Mouse (Mus musculus): ENCODE measurements around the gene Specc1l.

Gene Specc1l

DNA sequence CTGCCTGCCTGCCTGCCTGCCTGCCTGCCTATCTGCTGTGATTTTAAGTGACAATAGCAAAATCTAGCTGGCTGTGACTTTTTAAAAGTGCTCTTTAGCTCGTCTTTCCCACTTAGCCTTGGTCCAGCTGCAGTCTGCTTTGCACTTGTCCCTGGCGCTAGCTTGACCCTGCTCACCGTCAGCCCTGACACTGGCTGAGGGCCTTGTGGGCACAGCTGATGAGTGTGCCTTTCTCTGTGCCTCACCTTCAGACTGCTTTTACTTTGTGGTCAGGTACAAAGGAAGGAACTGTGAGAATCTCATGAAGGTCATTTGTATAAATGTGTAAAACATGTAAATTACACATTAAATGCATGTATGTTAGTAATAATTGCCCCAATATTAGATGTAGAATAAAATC lies 12.3 kb downstream of the Specc1l start:
- no peak for DNase-seq (ENCODE audit: low spot score in 2 of 2)

DNA sequence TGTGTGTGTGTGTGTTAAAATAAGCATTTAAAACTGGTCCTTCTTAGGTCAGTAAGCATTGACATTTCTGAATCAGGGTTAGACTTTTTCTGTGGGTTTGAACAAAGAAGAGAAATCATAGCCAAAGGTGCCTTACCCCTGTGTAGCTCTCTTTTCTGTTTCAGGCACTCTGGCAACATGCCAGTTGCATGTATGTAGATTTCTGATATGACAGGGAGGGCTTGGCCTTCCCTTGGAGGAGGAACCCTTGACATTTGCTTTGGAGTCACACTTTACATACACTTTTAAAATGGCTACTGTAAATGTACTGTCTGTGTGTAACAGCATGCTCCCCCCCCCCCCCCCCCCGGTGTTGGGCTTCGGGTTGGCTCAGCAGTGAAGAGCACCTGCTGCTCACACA lies 12.8 kb downstream of the Specc1l start:
- no peak for DNase-seq (ENCODE audit: low spot score in 2 of 2)

DNA sequence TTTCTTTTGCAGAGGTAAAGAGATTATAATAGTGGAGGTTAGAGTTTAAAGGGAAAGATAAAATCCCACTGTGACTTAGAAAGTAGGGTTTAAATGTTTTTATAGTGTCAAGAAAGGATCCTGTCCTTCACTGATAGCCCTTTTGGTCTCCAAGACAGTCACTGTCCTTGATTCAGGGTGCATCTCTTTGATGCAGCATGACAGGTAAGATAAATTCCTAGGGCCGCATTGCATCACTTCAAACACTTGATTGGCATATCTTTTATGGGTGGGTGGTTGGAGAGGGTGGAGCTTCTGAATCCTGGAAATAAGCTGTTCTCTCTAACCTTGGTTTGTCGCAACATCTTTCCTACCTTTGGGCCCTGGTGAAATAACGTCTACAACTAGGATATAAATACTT lies 15.5 kb downstream of the Specc1l start:
- DNase-seq (ENCODE audit: low spot score in 2 of 2) = no peak

DNA sequence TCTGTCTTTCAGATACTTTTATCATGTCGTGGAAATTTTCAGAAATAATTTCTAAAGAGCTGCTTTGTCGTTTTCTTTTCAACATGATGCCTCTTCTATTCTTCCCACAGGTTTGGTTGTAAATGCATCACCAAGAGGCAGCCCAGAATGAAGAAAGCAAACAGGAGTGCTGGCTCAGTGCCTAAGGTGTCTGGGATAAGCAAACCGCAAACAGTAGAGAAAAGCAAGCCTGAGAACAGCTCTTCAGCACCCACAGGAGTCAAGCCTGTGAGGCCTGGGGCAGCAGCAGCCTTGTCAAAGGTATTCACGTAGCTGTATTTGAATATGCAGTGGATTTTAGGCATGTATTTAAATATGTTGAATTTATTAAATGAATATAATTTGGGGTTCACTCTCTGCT lies 18.7 kb downstream of the Specc1l start:
- DNase-seq (ENCODE audit: low spot score in 2 of 2) = no peak

DNA sequence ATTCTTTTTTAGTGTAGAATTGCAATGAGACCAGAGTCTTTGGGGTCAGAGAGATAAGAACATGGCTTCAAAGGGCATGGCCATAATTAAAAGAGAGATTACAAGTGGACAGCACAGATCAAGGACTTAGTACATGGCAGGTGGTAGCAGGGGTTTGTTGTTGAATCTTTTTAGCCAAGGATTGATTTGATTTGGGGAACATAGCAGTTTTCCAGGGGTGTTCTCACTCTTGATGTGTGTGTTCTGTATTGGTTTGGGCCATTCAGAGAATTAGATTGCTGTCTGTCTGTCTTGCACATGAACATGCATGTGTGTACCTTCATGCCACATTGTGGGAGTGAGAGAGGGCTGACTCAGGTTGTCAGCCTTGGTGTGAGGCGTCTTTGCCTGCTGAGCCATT lies 20.0 kb downstream of the Specc1l start:
- no peak for DNase-seq (ENCODE audit: low spot score in 2 of 2)

DNA sequence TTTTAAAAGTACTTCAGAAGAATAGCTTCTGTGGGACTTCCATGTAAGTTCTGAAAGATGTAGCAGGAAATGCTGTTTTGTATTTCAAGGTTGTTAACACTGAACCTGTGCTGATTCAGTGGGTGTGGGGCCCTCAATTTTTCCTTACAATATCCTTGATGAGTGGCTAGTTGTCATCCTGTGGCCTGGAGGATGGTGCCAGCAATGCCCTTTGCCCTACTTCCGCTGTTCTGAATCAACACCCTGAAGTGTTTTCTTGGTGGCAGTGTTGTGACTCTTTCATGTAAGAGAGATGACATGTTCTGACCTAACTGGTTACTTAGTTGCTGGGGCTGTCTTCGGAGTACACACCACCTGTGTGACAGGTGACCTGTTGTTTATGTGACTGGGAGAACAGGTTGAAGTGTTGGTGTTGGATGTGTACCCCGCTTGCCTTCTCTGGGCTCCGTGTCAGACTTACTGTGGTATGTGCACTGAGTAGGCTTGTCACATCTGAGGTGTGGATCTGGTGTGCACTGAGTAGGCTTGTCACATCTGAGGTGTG lies 20.8 kb downstream of the Specc1l start:
- no peak for DNase-seq (ENCODE audit: low spot score in 2 of 2)

DNA sequence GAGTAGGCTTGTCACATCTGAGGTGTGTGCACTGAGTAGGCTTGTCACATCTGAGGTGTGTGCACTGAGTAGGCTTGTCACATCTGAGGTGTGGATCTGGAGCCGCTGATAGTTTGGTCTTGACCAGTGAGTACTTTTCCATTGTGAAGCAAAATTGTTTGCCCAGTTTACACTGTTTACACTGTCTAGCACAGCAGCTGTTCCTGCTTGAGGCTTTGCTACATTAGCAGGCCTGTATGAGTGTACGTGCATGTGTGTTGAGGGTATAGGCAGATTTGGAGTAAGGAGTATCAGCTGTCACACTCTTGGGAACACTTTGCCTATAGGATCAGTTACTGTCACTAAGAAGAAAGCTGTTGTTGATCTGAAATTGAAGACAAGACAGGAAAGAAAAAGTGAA lies 21.6 kb downstream of the Specc1l start:
- no peak for DNase-seq (ENCODE audit: low spot score in 2 of 2)

DNA sequence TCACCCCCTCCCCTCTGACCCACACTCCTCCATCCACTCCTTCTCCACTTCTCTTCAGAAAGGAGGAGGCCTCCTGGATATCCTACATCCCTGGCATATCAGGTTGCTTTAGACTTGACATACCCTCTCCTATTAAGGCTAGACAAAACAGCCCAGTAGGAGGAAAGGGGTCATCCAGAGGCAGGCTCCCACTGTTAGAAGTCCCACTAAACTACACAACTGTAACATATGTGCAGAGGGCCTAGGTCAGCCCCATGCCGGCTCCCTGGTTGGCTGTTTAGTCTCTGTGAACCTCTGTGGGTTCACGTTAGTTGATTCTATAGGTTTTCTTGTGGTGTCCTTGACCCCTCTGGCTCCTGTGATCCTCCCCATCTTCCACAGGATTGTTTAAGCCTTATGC lies 23.9 kb downstream of the Specc1l start:
- DNase-seq (ENCODE audit: low spot score in 2 of 2) = no peak

DNA sequence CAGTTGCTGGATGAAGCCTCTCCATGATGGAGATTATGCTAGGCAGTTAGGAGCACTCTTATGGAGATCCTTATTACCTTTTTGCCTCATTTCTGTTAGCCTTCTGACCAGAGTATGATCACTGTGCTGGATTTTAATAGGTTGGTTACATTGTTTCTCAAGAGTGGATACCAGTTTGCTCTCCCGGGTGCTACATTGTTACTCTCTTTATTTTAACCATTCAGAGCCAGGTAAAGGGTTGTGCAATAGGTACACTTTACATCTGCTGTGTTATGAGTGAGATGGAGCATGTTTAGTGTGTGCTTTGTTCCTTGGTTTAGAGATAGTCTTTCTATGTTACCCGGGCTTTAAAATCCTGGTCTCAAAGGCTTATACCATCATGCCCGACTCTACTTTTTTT lies 24.3 kb downstream of the Specc1l start:
- no peak for DNase-seq (ENCODE audit: low spot score in 2 of 2)

DNA sequence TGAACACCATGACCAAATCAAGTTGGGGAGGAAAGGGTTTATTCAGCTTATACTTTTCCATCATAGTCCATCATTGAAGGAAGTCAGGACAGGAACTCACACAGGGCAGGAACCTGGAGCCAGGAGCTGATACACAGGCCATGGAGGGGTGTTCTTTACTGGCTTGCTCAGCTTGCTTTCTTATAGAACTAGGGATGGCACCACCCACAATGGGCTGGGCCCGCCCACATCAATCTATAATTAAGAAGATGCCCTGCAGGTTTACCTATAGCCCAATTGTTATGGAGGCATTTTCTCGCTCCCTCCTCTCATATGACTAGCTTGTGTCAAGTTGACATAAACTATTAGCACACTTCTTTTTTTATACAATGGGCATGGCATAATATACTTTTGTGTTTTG lies 25.3 kb downstream of the Specc1l start:
- DNase-seq (ENCODE audit: low spot score in 2 of 2) = no peak

DNA sequence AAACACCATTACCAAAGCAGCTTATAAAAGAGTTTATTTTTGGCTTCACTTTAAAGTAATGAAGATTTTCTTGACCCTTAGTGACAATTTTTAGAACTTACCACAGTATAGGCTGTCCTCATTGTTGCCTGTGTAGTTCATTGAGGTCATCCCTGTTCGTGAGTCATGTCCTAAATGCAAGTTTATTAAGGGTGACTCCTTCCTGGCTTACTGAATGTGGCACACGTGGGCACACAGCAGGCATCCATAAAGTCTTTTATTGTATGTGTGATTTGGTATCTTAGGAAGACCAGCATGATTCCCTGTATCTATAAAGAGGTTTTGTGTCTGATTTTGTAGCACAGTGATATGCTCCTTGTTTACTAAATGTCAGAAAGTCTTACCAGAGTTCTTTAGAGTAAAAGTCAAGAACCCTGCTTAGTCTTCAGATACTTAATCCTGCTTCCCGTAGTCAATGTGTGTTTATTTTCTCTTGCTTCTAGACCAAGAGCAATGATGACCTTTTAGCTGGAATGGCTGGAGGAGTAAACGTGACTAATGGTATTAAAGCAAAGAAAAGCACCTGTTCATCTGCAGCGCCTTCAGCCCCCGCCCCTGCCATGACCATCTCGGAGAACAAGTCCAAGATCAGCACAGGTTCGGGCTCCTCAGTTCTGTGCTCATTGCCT lies 28.8 kb downstream of the Specc1l start:
- no peak for DNase-seq (ENCODE audit: low spot score in 2 of 2)

DNA sequence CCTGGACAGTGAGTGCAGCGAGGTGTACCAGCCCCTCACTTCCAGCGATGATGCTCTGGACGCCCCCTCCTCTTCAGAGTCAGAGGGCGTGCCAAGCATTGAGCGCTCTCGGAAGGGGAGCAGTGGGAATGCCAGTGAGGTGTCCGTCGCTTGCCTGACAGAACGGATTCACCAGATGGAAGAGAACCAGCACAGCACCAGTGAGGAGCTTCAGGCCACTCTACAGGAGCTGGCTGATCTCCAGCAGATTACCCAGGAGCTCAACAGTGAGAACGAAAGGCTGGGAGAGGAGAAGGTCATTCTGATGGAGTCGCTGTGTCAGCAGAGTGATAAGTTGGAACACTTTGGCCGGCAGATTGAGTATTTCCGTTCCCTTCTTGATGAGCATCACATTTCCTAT lies 33.9 kb downstream of the Specc1l start:
- DNase-seq (ENCODE audit: low spot score in 2 of 2) = no peak

DNA sequence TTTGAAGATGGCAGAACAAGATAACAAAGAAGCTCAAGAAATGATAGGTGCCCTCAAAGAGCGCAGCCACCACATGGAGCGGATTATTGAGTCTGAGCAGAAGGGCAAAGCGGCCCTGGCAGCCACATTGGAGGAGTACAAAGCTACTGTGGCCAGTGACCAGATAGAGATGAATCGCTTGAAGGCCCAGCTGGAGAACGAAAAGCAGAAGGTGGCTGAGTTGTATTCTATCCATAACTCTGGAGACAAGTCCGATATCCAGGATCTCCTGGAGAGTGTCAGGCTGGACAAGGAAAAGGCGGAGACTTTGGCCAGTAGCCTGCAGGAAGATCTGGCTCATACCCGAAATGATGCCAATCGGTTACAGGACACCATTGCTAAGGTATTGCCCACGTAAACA lies 34.5 kb downstream of the Specc1l start:
- DNase-seq (ENCODE audit: low spot score in 2 of 2) = no peak

DNA sequence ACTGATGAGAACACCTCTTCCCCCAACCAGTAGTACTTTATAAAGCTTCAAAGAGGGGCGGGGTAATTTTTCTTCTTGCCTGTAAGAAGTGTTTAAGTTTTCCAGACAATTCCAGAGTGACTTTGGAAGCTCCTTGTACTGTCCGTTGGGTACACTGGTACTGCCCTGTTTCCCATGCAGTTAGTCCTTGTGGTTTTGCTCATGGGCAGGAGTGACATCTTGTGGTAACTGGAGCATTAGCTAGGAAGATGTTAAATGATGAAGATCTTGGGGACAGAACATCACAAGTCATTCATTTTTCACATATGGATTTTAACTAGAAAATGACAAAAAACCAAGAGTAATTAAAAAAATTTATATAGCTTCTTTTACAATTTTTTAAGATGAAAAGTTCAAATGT lies 39.1 kb downstream of the Specc1l start:
- DNase-seq (ENCODE audit: low spot score in 2 of 2) = no peak

DNA sequence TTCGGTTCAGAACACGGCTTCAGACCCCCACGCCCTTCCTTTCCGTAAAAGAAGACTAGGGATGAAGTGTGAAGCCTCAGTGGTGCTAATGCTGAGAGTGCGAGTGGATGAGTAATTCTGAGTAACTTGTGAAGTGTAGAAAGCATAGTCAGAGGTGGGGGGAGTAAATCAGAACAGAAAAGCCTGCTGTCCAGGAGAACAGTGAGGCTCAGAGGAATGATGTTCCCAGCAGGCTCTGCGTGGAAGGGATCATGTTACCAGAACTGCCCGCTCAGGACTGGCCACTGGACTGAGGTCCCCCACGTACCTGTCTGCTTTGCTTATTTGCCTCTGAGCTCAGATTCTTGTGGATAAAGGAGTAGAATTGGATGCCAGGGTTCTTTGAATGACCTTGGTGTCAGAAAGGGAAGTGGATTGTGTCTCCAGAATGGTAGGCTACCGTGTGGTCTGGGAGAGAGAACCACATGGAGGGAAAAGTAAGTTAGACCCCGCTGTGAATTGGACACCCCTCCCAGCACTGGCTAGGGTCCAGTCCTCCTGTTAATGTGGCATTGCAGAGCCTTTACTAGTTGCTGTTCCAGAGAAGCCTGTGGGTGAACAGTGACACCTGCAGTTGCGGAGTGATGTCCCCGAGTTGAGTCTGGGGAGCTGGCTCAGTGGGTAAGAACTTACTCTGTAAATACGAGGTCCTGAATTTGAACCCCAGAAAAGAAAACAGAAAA lies 40.6 kb downstream of the Specc1l start:
- no peak for DNase-seq (ENCODE audit: low spot score in 2 of 2)

DNA sequence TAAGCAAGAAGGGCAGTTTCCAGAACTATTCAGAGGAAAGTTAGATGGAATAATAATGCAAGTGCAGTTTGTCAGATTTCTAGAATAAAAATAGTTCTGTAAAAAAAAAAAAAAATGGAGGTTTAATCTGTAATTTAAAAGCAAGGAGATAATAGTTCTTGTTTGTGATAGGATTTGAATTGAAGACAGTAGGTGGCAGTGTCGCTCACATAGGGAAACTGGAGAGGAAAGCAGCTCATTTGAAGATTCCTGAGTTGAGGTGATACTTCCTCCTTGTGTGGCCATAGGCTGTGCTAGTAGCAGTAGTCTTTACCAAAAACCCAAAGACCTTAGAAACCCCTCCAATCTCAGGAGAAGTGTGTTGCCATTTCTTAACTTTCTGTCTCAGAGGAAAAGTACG lies 43.2 kb downstream of the Specc1l start:
- DNase-seq (ENCODE audit: low spot score in 2 of 2) = no peak

DNA sequence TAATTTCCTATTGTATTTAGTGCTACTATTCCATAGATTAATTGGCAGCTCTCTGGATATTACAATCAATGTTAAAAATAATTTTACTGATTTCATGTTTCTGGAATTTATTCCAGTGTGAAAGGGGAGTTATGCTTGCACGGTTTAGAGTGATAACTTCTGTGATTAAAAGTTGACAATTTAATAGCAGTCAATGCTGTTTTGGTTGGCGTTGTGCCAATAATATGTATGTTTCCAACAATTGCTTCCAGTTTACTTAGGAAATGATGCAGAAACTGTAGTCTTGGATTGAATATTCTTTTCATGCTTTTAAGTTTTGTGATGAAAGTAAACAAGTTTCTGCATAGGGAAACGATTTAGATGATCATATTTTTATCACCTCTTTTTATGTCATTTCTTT lies 45.5 kb downstream of the Specc1l start:
- DNase-seq (ENCODE audit: low spot score in 2 of 2) = no peak

DNA sequence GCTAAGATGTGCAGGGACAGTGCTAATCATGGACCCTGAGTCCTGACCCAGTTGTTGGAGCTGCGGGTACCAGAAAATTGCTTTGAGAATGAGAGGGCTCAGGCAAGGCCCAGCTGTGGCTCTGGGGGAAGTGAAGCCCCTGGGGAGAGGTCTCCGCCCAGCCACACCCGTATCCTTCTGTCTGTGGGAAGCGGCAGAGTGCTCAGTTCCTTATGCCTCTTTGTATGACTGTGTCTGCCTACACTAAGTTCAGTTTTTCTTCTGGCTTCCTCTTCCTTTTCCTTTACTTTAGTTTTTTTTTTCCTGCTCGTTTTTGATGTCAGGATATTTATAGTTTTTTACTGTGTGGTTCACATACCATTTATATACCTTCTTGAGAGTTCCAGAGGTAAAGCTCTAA lies 46.4 kb downstream of the Specc1l start:
- no peak for DNase-seq (ENCODE audit: low spot score in 2 of 2)

DNA sequence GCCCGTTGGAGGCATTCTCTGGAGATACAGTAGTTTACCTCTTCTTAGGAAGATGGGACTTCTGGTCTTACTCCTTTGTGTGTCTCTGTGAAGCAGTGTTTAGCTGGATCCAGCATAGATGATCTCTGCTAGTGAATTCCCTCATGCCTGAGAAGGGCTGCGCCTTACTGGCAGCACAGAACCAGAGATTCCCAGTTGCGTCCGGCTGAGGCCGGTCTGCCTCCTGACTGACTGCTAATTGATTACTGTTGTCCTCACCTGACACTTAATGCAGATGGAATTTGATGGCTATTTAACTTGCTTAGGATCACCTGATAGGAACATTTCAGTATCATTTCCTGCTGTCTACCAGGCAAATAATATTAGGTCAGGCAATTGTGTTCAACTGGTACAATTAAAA lies 49.4 kb downstream of the Specc1l start:
- DNase-seq (ENCODE audit: low spot score in 2 of 2) = no peak

DNA sequence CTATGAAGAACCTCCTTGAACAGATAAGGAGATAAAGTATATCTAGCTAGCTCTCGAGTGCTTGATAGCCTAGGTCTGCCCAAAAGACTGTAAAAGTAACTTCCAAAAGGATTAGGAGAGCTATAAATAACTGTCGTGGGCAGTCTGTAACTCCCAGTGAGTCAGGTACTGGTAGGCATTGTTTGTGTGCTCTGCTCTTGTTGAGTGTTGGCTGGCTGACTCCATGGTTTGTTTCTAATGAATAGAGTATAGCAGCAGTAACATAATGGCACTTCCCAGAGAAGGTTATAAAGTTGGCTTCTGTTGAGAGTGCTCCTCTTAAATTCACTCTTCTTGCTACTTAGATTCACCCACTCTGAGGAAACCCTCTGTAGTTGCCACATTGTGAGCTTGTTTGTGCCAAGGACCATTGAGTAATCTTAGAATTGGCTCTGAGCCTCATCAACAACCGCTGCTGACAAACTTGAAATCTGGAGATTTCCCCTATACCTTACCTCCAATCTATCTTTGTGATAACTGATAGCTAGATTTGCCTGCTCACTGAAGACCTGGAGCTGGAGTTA lies 53.2 kb downstream of the Specc1l start:
- DNase-seq (ENCODE audit: low spot score in 2 of 2) = no peak

DNA sequence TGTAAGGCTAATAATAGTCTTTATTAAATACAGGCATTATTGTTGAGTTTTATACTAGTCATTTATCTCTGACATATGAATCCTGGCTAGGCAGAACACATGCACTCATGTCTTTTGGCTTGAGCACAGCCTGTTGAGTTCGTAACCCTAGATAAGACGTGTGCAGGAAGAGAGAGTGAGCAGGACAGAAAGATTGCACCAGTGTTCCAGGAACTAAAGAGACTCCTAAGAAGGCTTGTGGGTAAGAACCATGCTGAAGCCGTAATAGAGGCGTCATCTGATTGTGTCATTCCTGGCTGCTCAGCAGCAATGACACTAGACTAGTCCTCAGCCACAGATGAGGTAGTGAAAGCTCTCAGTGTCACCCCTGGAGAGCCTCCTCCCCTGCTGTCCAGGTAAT lies 61.1 kb downstream of the Specc1l start:
- no peak for DNase-seq (ENCODE audit: low spot score in 2 of 2)

DNA sequence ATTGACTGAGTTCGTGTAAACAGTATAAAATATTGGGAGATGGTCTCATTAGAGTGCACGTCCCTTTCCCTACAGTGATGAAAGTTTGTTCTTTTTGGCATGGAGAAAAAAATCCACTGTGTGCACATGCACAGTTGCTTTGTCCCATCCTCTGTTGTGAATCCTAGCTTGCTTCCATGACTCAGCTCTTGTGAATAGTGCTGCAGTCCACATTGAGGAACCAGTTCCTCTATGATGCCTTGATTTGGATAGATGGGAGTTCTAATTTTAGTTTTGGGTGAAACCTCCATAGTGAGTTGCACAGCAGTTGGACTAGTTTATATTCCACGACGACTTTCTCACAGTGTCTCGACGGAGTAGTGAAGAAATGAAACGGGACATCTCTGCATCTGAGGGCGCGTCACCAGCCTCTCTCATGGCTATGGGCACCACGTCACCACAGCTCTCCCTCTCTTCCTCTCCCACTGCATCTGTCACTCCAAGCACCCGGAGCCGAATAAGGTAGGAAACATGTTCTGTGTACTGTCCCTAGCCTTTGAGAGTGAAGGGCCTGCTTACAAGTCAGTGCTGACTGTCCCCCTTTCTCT lies 64.6 kb downstream of the Specc1l start:
- no peak for DNase-seq (ENCODE audit: low spot score in 2 of 2)

DNA sequence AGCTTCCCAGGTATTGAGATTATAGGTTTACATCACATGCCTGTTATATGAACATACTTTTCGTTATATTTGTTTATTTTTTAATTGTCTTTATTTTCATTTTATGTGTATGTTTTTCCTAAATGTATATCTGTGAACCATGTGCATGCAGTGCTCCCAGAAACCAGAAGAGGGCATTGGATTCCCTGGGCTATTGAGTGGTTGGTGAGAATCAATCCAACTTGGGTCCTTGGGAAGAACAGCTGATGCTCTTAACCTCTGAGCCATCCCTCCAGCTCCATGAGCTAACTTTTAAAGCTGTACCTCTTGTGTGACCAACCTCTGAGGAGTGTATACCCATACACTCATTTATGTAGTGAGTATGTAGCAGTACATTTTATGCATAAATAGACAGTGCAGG lies 65.6 kb downstream of the Specc1l start:
- no peak for DNase-seq (ENCODE audit: low spot score in 2 of 2)

Measured in frontal cortex, postnatal 25 days (tissue).